In genomic region chr4:83305099-83305498, GRCm38 (mm10) we compare ENCODE assay signal across 31 mouse cellular contexts.
"Had no signal": no experiment of that assay in that cellular context is flagged by ENCODE, and none has a peak within 500 bp of the region (broad histone marks: within the 10 kb centered on the region; RNA-seq: fewer than 3 reads in every experiment).

No protein-coding gene starts in this region.

- H3K4me2 ChIP-seq: limb, embryonic 12.5 days; limb, embryonic 13.5 days; limb, embryonic 15.5 days; liver, embryonic 11.5 days; liver, embryonic 12.5 days; liver, embryonic 13.5 days; liver, embryonic 15.5 days; midbrain, embryonic 11.5 days; midbrain, embryonic 12.5 days; midbrain, embryonic 13.5 days; midbrain, embryonic 15.5 days; neural tube, embryonic 12.5 days had no signal

- ATAC-seq: liver, embryonic 12.5 days; liver, postnatal 0 days; lung, postnatal 0 days; midbrain, embryonic 13.5 days; midbrain, embryonic 15.5 days; midbrain, embryonic 16.5 days had no signal

- H3K9me3 ChIP-seq: limb, embryonic 10.5 days; limb, embryonic 12.5 days; limb, embryonic 13.5 days; limb, embryonic 15.5 days; liver, embryonic 12.5 days; liver, embryonic 13.5 days; liver, embryonic 15.5 days; lung, embryonic 15.5 days; megakaryocyte, embryonic 14.5 days; midbrain, embryonic 10.5 days; midbrain, embryonic 12.5 days; midbrain, embryonic 13.5 days; midbrain, embryonic 15.5 days; neural tube, embryonic 12.5 days had no signal

- H3K36me3 ChIP-seq: limb, embryonic 10.5 days; limb, embryonic 12.5 days; limb, embryonic 13.5 days; limb, embryonic 15.5 days; liver, embryonic 12.5 days; liver, embryonic 13.5 days; liver, embryonic 15.5 days; lung, embryonic 15.5 days; midbrain, embryonic 10.5 days; midbrain, embryonic 12.5 days; midbrain, embryonic 13.5 days; midbrain, embryonic 15.5 days; neural tube, embryonic 12.5 days had no signal

- H3K4me1 ChIP-seq: liver, embryonic 12.5 days had no signal

- DNase-seq: left cerebral cortex, postnatal 4 days; liver; liver, embryonic 13.5 days; liver, postnatal 0 days; lung, adult 18-20 months; lung, adult 2 months; lung, embryonic 14.5 days; lung, postnatal 10 days; lung, postnatal 14 days; lung, postnatal 36 days; lung, postnatal 4 days; midbrain, embryonic 14.5 days had no signal

- H3K9ac ChIP-seq: limb, embryonic 12.5 days; limb, embryonic 13.5 days; limb, embryonic 15.5 days; liver, embryonic 12.5 days; liver, embryonic 13.5 days; liver, embryonic 14.5 days; liver, embryonic 15.5 days; liver, postnatal 0 days; lung, embryonic 14.5 days; lung, embryonic 15.5 days; midbrain, embryonic 12.5 days; midbrain, embryonic 13.5 days; midbrain, embryonic 15.5 days; neural tube, embryonic 12.5 days had no signal

- H3K4me3 ChIP-seq: limb, embryonic 10.5 days; limb, embryonic 12.5 days; limb, embryonic 13.5 days; limb, embryonic 15.5 days; liver, embryonic 12.5 days; liver, embryonic 13.5 days; liver, embryonic 15.5 days; lung, embryonic 15.5 days; megakaryocyte, embryonic 14.5 days; midbrain, embryonic 10.5 days; midbrain, embryonic 12.5 days; midbrain, embryonic 13.5 days; midbrain, embryonic 15.5 days; neural tube, embryonic 12.5 days had no signal

- H3K27me3 ChIP-seq: limb, embryonic 12.5 days; limb, embryonic 13.5 days; limb, embryonic 15.5 days; liver, embryonic 12.5 days; liver, embryonic 13.5 days; liver, embryonic 15.5 days; lung, embryonic 15.5 days; megakaryocyte, embryonic 14.5 days; midbrain, embryonic 12.5 days; midbrain, embryonic 13.5 days; midbrain, embryonic 15.5 days; neural tube, embryonic 12.5 days had no signal

- H3K27ac ChIP-seq: limb, embryonic 10.5 days; limb, embryonic 12.5 days; limb, embryonic 13.5 days; limb, embryonic 15.5 days; liver, embryonic 12.5 days; liver, embryonic 13.5 days; liver, embryonic 14.5 days; liver, embryonic 15.5 days; lung, embryonic 15.5 days; macrophage; midbrain, embryonic 10.5 days; midbrain, embryonic 12.5 days; midbrain, embryonic 13.5 days; midbrain, embryonic 15.5 days; neural tube, embryonic 12.5 days had no signal
